Mouse (Mus musculus) erythroblast, adult 5-6 weeks (primary cell): Measurements from ENCODE around the gene Iffo1. TPM values are rescaled to one million over a fixed set of nuclear protein-coding genes. Genes with fewer than 3 reads are reported as not detected.

Experiments used
- ATAC-seq: replicated peaks from 2 replicates; pipeline ENCODE4 v1.8.0; 2016; ENCODE audit warnings: moderate number of reproducible peaks, mild to moderate bottlenecking, moderate TSS enrichment, inconsistent platforms; ENCODE audit not compliant: poor library complexity, low FRiP score, severe bottlenecking
- total RNA-seq, 2 experiments: library from RNA; stranded (forward) in 1 of 2; stranded (reverse) in 1 of 2; fragments of 150-400 nt in 1 of 2; fragments of 200-764, 138-1000 nt in 1 of 2; gene quantifications; 2 replicates each; pipeline versions ENCODE4 v1.2.3 to v1.2.4; 2015 to 2017; ENCODE audit warnings: low replicate concordance in 2 of 2

Iffo1 gene
- total RNA-seq (2015; ENCODE audit: low replicate concordance) = 3.1 and 6.9 TPM in 2 replicates
- total RNA-seq (2017; ENCODE audit: low replicate concordance) = 2.2 and 10.9 TPM in 2 replicates

- peak; percentile 94 for ATAC-seq
Observed at GRCm38 (mm10) chr6:125145001-125145400, at the start of gene Iffo1. TSS of gene Iffo1 (plus strand) at chr6:125145241.

GRCm38 (mm10) chr6:125095391-125096278 is 49.4 kb upstream of the Iffo1 start, which contains the start of gene Chd4:
TSS of gene Chd4 (plus strand) at chr6:125095981.
- ATAC-seq = peak; percentile 75

GRCm38 (mm10) chr6:125096279-125096596 is 48.8 kb upstream of the Iffo1 start:
- ATAC-seq = no peak

GRCm38 (mm10) chr6:125096597-125097345 is 48.3 kb upstream of the Iffo1 start:
- no peak for ATAC-seq

- 0 out of 2 replicates have a peak, but pooled peaks have one; percentile 15 for ATAC-seq
Observed at GRCm38 (mm10) chr6:125097346-125097689, 47.7 kb upstream of the Iffo1 start.

- no peak for ATAC-seq
Observed at GRCm38 (mm10) chr6:125097951-125098350, 47.1 kb upstream of the Iffo1 start.

GRCm38 (mm10) chr6:125098513-125098912 is 46.5 kb upstream of the Iffo1 start:
- no peak for ATAC-seq

GRCm38 (mm10) chr6:125099421-125099971 is 45.5 kb upstream of the Iffo1 start:
- no peak for ATAC-seq

GRCm38 (mm10) chr6:125101444-125101843 is 43.6 kb upstream of the Iffo1 start:
- ATAC-seq = no peak

GRCm38 (mm10) chr6:125104223-125104622 is 40.8 kb upstream of the Iffo1 start:
- ATAC-seq = peak; percentile 97

GRCm38 (mm10) chr6:125107705-125108104 is 37.3 kb upstream of the Iffo1 start:
- ATAC-seq = no peak

- ATAC-seq = no peak
Observed at GRCm38 (mm10) chr6:125109371-125109770, 35.7 kb upstream of the Iffo1 start.

GRCm38 (mm10) chr6:125110927-125111326 is 34.1 kb upstream of the Iffo1 start:
- 0 out of 2 replicates have a peak, but pooled peaks have one; percentile 48 for ATAC-seq

GRCm38 (mm10) chr6:125112553-125112952 is 32.5 kb upstream of the Iffo1 start:
- ATAC-seq = no peak

GRCm38 (mm10) chr6:125119387-125119786 is 25.7 kb upstream of the Iffo1 start:
- ATAC-seq = no peak

- ATAC-seq = no peak
Observed at GRCm38 (mm10) chr6:125128724-125129123, 16.3 kb upstream of the Iffo1 start.

- ATAC-seq = no peak
Observed at GRCm38 (mm10) chr6:125129710-125130402, 15.2 kb upstream of the Iffo1 start.

GRCm38 (mm10) chr6:125131302-125132156 is 13.5 kb upstream of the Iffo1 start, which contains the start of gene Nop2:
TSS of gene Nop2 (plus strand) at chr6:125131909.
- peak; percentile 97 for ATAC-seq

GRCm38 (mm10) chr6:125132470-125132869 is 12.6 kb upstream of the Iffo1 start:
- ATAC-seq = no peak
